Mouse (Mus musculus) heart, embryonic 13.5 days (tissue): Measurements from ENCODE around the gene Pced1b. TPM values are rescaled to one million over a fixed set of nuclear protein-coding genes. Genes with fewer than 3 reads are reported as not detected.
"Not testable (repeated sequence)": the region's sequence is repeated elsewhere in the genome, so short reads cannot be mapped to it uniquely, and the experiment has no call there.

Experiments
- ATAC-seq: fragments of 200-750 bp; cut with Nextera tagmentation; 2 replicates; pipeline ENCODE4 v1.8.0; 2017; ENCODE audit warnings: moderate TSS enrichment; ENCODE audit not compliant: insufficient number of reproducible peaks, low FRiP score, low TSS enrichment; ENCODE audit errors: extremely low read depth
- H3K27ac ChIP-seq: fragments of 300-500 bp; sonication (generic); replicated peaks from 2 replicates; pipeline ENCODE4 v1.5.1; 2015; ENCODE audit warnings: moderate library complexity, mild to moderate bottlenecking, inconsistent platforms
- H3K27me3 ChIP-seq: fragments of 300-500 bp; sonication (generic); replicated peaks from 2 replicates; pipeline ENCODE4 v1.6.1; 2015; ENCODE audit warnings: mild to moderate bottlenecking, inconsistent platforms
- H3K36me3 ChIP-seq: fragments of 300-500 bp; sonication (generic); 2 replicates; pipeline ENCODE4 v1.6.1; 2015; ENCODE audit warnings: mild to moderate bottlenecking, inconsistent platforms
- H3K4me1 ChIP-seq: fragments of 300-500 bp; sonication (generic); 2 replicates; pipeline ENCODE4 v1.6.1; 2015; ENCODE audit warnings: inconsistent platforms
- H3K4me2 ChIP-seq: fragments of 300-500 bp; sonication (generic); 2 replicates; pipeline ENCODE4 v1.6.1; 2015; ENCODE audit warnings: inconsistent platforms, mild to moderate bottlenecking, moderate library complexity
- H3K4me3 ChIP-seq: fragments of 300-500 bp; sonication (generic); 2 replicates; pipeline ENCODE4 v1.5.1; 2015; ENCODE audit warnings: moderate library complexity, mild to moderate bottlenecking, inconsistent platforms
- H3K9ac ChIP-seq: fragments of 300-500 bp; sonication (generic); 2 replicates; pipeline ENCODE4 v1.6.1; 2015; ENCODE audit warnings: inconsistent platforms, mild to moderate bottlenecking, moderate library complexity
- H3K9me3 ChIP-seq: fragments of 300-500 bp; sonication (generic); 2 replicates; pipeline ENCODE4 v1.6.1; 2016; ENCODE audit warnings: inconsistent platforms
- WGBS: fragments of 180-500 bp; shearing (Covaris S2); methylation state at CpG from one replicate; pipeline ENCODE4 v1.1.7; 2015; ENCODE audit warnings: mixed read lengths; 5-methylcytosine and 5-hydroxymethylcytosine counted together
- polyA plus RNA-seq: library from polyadenylated mRNA; unstranded; fragments of >200 nt; fragmentation: Nextera tagmentation; extraction: Ambion mirVana; gene quantifications from 2 replicates; pipeline ENCODE4 v1.2.1, GENCODE M21; 2015

The Pced1b gene
- polyA plus RNA-seq, 1 experiment from 2014 or later: 2.5 TPM

- ATAC-seq: no peak
- H3K9ac ChIP-seq: no peak overlapping the region
- no peaks in the 10 kb centered on the region for H3K9me3 ChIP-seq
- no peak overlapping the region for H3K4me3 ChIP-seq
- WGBS: 79% methylated on average over 15 of the region's 15 CpGs
- no peak overlapping the region for H3K4me2 ChIP-seq
- H3K36me3 ChIP-seq: no peaks in the 10 kb centered on the region
- peaks cover 33% of the 10 kb centered on the region for H3K4me1 ChIP-seq
- peaks cover 3% of the 10 kb centered on the region for H3K27me3 ChIP-seq
- H3K27ac ChIP-seq: no peak overlapping the region
Measured at GRCm38 (mm10) chr15:97374845-97375720, 128.2 kb downstream of the Pced1b start.

DNA sequence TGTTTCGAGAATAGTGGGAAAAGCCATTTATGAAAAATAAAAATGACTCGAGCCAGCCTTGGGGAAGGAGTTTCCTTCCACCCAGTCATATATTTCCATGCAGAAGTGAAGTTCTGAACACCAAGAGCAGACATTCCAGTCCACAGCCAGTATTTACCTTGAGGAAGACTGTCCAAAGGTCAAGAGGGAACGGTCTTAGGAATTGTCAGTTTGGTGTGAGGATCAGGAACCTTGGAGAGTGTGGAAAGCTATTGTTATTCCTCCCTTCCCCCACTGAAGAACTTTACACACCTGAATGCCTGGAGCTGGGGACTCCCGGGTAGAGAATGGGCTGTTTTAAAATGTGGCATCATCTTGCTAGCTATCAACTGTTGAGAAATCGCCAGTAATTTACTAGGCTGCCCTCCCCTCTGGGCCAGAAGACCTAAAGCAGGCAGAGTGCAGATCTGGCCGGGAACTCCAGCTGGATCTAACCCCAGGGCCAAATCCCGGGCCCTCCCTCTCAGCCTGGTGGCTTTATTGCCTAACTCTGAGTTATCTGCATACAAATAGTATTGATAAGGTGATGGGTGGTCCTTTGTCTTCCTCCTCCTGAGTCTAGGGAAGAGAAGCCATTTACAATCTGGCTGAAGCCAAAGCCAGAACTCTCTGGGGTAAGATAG is 129.3 kb downstream of the Pced1b start:
- WGBS: 45% methylated on average over 7 of the region's 7 CpGs
- H3K9ac ChIP-seq: no peak overlapping the region
- peak overlapping the region; percentile 65 for H3K4me2 ChIP-seq
- no peaks in the 10 kb centered on the region for H3K36me3 ChIP-seq
- no peak for ATAC-seq
- peak overlapping the region; percentile 39; the same call in 1 of the 2 replicates for H3K27ac ChIP-seq
- peaks cover 3% of the 10 kb centered on the region for H3K27me3 ChIP-seq
- H3K4me1 ChIP-seq: peaks cover 33% of the 10 kb centered on the region
- H3K4me3 ChIP-seq: peak overlapping the region; percentile 43
- no peaks in the 10 kb centered on the region for H3K9me3 ChIP-seq

GRCm38 (mm10) chr15:97376792-97377222 is 129.9 kb downstream of the Pced1b start:
- Histone ChIP-seq H3K9me3 (no peaks in the 10 kb centered on the region), H3K27me3 (peaks cover 3% of the 10 kb centered on the region), H3K9ac (peak overlapping the region; percentile 70), H3K4me3 (peak overlapping the region; percentile 43), H3K27ac (peak overlapping the region; percentile 39), H3K4me2 (peak overlapping the region; percentile 65), H3K4me1 (peaks cover 33% of the 10 kb centered on the region), H3K36me3 (no peaks in the 10 kb centered on the region)
- ATAC-seq: peak; percentile 35
- WGBS: 15% methylated on average over 19 of the region's 19 CpGs

GRCm38 (mm10) chr15:97378061-97378460 is 131.2 kb downstream of the Pced1b start:
- H3K4me2 ChIP-seq: peak overlapping the region; percentile 65
- WGBS: 80% methylated on average over 4 of the region's 4 CpGs
- no peak overlapping the region for H3K27ac ChIP-seq
- H3K4me1 ChIP-seq: peaks cover 28% of the 10 kb centered on the region
- ATAC-seq: no peak
- H3K27me3 ChIP-seq: peaks cover 3% of the 10 kb centered on the region
- H3K9me3 ChIP-seq: no peaks in the 10 kb centered on the region
- H3K36me3 ChIP-seq: no peaks in the 10 kb centered on the region
- H3K4me3 ChIP-seq: peak overlapping the region; percentile 43; the same call in 1 of the 2 replicates
- H3K9ac ChIP-seq: no peak overlapping the region

GRCm38 (mm10) chr15:97379489-97380304 is 132.8 kb downstream of the Pced1b start:
- WGBS: 36% methylated on average over 11 of the region's 12 CpGs
- ATAC-seq: peak; percentile 79

GRCm38 (mm10) chr15:97382567-97382966 is 135.7 kb downstream of the Pced1b start:
- H3K4me1 ChIP-seq: peaks cover 6% of the 10 kb centered on the region; the same call in 1 of the 2 replicates
- H3K4me2 ChIP-seq: no peak overlapping the region
- WGBS: 81% methylated on average over 3 of the region's 3 CpGs
- no peak for ATAC-seq
- H3K9me3 ChIP-seq: no peaks in the 10 kb centered on the region
- no peaks in the 10 kb centered on the region for H3K36me3 ChIP-seq
- no peak overlapping the region for H3K4me3 ChIP-seq
- no peak overlapping the region for H3K9ac ChIP-seq
- H3K27me3 ChIP-seq: no peaks in the 10 kb centered on the region
- H3K27ac ChIP-seq: no peak overlapping the region

More at GRCm38 (mm10) chr15:97379489-97380304, 132.8 kb downstream of the Pced1b start:
- Histone ChIP-seq H3K36me3 (no peaks in the 10 kb centered on the region), H3K27me3 (peaks cover under 1% of the 10 kb centered on the region; the same call in 1 of the 2 replicates), H3K4me3 (peak overlapping the region; percentile 29), H3K4me2 (peak overlapping the region; percentile 65), H3K4me1 (peaks cover 19% of the 10 kb centered on the region), H3K9me3 (no peaks in the 10 kb centered on the region), H3K27ac (peak overlapping the region; percentile 28; the same call in 1 of the 2 replicates), H3K9ac (0 out of 2 replicates have a peak overlapping the region, but pooled peaks have one; percentile 56)

DNA sequence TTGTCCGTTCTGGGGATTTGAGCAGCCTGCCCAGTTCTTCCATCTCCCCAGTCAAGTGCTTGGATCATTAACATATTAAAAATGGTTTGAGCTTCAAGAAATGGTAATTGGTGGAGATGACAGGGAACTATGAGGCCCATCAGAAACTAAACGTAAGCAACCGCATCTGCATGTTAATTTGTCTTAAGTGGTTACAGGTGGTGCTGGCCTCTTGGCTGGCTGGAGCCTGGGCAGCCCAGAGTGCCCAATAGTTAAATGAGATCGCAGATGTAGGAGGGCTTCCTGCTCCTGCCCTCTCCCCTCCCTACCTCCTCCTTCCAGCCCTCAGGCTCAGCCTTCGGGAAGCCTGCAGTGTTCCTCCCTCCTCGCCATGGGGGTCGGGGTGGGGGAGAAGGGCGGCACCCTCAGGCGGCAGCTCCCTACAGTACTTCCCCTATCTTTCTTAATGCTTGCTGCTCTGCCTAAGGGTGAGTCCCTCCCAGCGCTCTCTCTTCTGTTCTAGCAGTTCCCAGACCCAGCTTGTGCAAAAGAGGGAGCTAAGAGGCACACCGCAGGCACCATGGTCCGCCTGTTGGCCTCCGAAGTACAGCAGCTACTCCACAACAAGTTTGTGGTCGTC is 136.7 kb downstream of the Pced1b start:
- H3K36me3 ChIP-seq: no peaks in the 10 kb centered on the region
- WGBS: 66% methylated on average over 14 of the region's 14 CpGs
- no peak overlapping the region for H3K27ac ChIP-seq
- H3K4me1 ChIP-seq: peaks cover 6% of the 10 kb centered on the region; the same call in 1 of the 2 replicates
- no peak overlapping the region for H3K4me2 ChIP-seq
- H3K9me3 ChIP-seq: no peaks in the 10 kb centered on the region
- H3K9ac ChIP-seq: no peak overlapping the region
- no peak overlapping the region for H3K4me3 ChIP-seq
- no peak for ATAC-seq
- H3K27me3 ChIP-seq: no peaks in the 10 kb centered on the region

DNA sequence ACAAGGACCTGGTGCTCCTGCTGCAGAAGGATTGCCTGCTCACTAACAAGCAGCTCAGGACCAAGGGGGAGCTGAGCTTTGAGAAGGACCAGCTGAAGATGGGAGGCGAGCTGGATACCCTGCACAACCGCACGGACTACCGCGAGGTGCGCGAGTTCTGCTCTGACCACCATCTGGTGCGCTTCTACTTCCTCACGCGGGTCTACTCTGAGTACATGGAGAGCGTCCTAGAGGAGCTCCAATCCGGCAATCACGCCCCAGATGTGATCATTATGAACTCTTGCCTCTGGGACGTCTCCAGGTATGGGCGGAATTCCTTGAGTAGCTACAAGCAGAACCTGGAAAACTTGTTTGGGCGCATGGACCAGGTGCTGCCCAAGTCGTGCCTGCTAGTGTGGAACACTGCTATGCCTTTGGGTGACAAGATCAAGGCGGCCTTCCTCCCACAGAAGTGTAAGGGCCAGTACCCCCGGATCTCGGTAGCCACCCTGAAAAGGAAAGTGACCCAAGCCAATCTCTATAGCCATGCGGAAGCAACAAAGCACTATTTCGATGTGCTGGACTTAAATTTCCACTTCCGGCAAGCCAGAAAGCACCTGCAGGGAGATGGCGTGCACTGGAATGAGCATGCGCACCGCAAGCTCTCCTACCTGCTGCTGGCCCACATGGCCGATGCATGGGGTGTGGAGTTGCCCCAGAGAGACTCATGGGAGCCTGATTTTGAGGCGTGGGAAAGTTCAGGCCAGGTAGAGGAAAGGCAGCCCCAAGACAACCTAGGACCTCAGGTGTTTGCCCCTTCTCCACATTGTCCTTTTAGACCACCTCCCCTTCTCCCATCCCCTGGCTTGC is 137.5 kb downstream of the Pced1b start:
- Histone ChIP-seq H3K9me3 (no peaks in the 10 kb centered on the region), H3K36me3 (no peaks in the 10 kb centered on the region), H3K27me3 (no peaks in the 10 kb centered on the region), H3K4me1 (peaks cover 5% of the 10 kb centered on the region; the same call in 1 of the 2 replicates), H3K27ac (no peak overlapping the region), H3K4me3 (no peak overlapping the region), H3K9ac (no peak overlapping the region), H3K4me2 (no peak overlapping the region)
- ATAC-seq: no peak
- WGBS: 86% methylated on average over 28 of the region's 28 CpGs

GRCm38 (mm10) chr15:97385174-97385573 is 138.3 kb downstream of the Pced1b start:
- not testable (repeated sequence) for H3K36me3 ChIP-seq, H3K9me3 ChIP-seq, H3K4me2 ChIP-seq, H3K4me3 ChIP-seq, ATAC-seq, H3K27me3 ChIP-seq, H3K27ac ChIP-seq, H3K9ac ChIP-seq, H3K4me1 ChIP-seq
- 86% methylated on average over 10 of the region's 10 CpGs for WGBS

DNA sequence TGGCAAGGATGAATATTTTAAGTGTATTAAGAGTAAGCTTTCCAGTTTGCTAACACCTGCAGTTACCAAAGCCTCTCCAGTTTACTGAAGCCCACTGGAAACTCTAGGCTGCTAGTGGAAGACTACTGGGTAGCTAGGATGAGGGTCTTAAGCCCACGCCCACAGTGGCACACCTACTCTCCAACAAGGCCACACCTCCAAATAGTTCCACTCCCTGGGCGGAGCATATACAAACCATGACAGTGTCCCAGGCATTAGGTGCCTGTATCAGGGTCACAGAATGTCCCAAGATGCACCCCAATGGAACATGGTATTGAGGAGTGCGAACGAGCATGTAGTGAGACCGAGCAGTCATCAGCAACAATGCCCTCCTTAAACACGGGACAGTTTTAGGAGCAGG is 140.9 kb downstream of the Pced1b start:
- Histone ChIP-seq H3K27ac (no peak overlapping the region), H3K9me3 (no peaks in the 10 kb centered on the region), H3K9ac (no peak overlapping the region), H3K36me3 (no peaks in the 10 kb centered on the region), H3K4me3 (no peak overlapping the region), H3K4me2 (no peak overlapping the region), H3K27me3 (no peaks in the 10 kb centered on the region), H3K4me1 (no peaks in the 10 kb centered on the region)
- no peak for ATAC-seq
- WGBS: 88% methylated on average over 6 of the region's 6 CpGs
